Mouse (Mus musculus): ENCODE measurements around the gene Specc1.

The Specc1 gene

DNA sequence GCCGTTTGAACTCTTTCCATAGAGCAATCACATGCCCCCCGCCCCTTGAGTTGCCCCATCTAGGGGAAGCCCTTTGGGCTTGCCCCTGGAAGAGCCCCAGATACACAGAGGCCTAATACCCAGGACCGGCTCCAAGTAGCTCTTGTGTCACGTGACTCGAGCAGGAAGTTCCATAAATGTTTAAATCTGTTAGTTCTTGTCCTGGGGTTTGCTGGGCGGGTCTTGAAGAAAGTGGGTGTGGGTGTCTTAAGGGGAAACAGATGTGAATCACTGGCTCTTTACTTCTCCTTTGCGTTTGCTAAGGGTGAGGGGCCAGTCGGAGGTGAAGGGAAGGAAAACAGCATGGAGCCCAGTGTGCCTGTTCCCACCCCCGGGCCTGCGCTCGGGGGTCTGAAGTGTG lies 294.5 kb downstream of the Specc1 start:
- no peak for DNase-seq

DNA sequence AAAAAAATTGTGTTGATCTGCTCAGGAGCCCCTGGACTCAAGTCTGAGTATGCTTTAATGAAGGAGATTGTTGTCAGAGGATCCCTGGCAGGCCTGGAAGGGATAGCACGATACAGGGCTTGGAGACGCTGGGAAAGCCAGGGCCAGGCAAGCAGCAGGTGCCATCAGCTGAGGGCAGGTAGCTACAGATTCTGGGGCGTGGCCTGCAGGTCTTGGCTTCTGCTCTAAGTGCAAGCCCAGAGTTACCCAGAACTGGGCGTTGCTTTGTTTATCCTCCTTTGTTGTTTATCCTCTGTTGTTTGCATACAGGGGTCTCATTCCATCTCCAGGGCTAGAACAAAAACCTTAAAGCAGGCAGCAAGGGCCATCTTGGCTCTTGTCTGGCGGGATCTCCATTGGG lies 296.8 kb downstream of the Specc1 start:
- no peak for DNase-seq

DNA sequence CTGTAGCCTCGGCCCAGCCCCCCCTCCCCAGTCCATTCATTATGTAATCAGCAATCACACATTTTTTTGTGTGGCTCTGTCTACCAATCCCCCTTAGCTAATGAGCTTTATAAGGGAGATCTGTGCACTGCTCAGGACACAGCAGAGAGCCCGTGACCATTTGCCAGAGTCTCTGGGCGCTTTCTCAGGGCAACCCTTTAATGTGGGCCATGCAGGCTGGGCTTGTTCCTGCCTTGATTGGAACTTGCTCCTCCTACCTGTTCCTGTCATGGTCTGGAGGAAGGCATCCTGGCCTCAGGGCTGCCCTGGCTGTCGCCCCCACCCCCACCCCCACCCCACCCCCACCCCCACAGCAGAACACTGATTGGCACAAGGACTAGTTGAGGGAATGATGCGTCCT lies 302.7 kb downstream of the Specc1 start:
- no peak for DNase-seq

DNA sequence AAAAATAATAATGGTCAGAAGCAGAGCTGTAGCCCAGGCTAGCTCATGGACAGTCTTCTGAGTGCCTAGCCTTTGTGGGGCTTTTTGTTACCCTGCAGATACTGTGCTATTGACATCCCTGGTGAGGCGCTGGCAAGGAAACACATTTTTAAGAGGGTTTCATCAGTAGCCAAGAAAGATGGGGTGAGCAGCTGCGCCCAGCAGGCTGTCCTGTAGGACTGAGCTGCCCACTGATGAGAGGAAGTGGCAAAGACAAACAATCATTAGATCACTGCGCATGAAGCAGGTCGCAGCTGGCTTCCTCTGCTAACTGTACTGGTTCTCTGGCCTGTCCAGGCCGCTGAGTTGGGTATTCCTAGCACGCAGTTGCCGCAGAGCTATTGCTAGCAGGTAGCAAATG lies 307.0 kb downstream of the Specc1 start:
- no peak for DNase-seq

DNA sequence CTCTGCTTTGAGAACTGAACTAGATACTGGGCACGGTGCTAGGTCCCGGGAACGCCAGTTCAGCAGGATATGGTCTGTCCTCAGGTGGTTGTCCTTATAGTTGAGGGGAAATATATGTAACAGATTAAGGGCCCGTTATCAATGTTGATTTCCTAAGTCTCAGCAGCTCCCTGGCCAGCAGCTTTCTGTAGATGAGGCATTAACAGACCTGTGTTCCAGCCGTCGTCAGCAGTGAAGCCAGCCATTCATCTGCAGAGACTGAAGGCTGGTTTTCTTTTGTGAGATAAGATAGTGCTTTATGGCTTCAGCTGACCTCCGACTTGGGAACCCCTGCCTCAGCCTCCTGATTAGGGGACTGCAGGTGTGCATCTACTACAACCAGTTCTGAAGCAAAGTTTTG lies 307.5 kb downstream of the Specc1 start:
- no peak for DNase-seq

DNA sequence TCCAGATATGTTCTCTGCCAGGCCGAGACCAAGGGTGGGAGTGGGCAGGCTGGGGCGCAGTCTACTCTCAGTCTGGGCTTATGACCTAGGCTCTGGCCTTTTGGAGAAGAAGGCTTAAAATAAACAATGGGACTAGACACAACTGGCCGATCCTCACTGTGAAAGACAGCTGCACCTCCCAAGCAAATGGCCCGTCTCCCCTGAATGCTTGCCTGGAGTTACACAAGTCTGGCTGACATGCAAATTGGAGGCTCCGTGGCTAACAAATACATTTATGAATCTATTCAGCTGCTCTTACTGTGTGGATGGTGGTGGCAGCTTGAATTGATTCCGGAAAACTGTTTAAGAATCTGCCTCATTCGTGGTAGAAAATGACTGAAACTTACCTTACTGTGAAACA lies 309.1 kb downstream of the Specc1 start:
- no peak for DNase-seq

DNA sequence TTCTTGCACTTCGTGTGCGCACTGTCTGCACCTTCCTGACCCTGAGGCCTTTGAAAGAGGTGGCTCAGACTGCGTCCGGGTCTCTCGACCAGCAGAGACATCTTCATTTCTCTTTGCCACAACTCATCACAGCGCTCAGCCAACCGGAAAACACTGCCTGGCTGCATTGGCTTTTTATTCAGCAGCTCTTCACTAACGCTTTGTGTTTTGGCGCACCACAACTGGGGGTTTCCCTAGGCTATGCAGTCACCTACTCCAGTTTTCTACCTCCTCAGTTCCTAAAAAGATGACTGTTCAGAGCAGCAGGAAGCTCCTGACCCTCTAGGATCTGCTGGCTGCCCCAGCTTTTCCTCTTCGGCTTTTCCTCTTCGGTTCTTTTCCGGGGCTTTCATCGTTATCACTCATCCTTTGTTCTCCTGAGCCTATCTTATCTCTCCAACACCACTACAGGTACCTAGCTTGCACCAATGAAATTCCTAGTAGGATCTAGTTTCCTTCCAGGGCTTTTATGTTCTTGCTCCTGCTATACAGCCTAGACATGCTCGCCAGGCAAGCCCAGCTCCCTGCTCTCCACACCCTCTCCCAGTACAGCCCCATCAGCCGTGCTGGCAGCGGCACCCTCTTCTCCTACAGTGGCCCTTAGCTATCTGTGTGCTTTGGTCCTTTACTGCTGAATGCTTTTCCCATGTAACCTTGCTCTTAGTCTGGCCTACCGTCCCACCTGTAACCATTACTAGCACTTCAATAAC lies 310.1 kb downstream of the Specc1 start:
- DNase-seq = no peak

DNA sequence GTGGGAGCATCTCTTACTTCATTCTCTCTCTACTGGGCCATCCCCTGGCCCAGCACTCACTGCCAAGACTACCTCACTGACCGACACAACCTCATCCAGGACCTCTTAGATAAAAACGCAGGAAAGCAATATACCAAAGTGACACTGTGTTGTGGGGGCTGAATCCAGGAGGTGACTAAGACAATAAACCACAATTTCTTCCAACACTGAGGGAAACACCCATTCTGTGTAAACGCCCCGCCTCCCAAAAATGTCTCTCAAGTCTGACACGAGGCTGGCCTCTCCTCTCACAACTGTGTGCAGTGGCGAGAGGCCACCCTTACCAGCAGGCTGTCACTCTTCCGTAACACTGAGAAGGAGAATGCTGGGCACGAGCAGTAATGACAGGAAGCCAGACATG lies 311.8 kb downstream of the Specc1 start:
- DNase-seq = no peak

DNA sequence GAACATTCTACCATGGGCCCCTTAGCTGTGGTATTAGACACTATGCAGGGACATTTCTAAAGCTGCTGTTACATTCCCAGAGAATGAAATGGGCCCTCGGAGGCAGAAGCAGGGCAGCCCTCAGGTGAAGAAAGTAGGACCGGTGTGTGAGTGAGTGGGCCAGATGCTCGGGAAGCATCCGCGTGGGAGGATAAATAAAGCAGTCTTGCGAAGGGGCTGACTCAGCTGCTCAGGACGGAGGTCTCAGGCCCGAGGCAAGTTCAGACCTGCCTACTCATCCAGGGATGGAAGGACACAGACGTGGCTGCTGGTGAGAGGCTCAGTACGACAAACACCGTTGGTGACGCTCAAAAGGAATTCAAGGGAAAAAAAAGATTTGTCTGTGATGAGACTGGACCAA lies 312.5 kb downstream of the Specc1 start:
- no peak for DNase-seq

DNA sequence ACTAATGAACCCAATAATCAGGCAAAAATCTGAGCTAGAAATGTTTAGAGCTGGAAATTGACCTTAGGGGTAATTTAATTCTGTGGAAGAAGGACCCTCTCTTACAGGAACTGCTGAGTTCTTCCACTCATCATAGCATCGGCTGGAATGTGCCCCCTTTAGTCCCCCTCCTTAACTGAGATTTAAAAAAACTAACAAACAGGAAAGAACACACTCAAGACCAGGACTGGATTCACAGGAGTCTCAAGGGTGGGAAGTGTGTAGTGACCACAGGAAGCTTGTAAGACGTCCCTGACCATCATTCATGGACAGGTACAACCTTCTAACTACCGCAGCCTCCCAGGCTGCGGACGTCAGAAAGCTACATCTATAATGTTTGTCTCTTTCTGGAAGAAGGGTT lies 314.3 kb downstream of the Specc1 start:
- no peak for DNase-seq

All from thymus, postnatal 36 days (tissue).